Mouse (Mus musculus) urinary bladder, postnatal 4 days (tissue): ENCODE data around the gene Fcho1.

Experiments
- DNase-seq, 2 experiments: peaks; one replicate each; pipeline ENCODE4 v3.0.0; 2021 to 2022; ENCODE audit warnings: low spot score in 2 of 2

The Fcho1 gene

DNA sequence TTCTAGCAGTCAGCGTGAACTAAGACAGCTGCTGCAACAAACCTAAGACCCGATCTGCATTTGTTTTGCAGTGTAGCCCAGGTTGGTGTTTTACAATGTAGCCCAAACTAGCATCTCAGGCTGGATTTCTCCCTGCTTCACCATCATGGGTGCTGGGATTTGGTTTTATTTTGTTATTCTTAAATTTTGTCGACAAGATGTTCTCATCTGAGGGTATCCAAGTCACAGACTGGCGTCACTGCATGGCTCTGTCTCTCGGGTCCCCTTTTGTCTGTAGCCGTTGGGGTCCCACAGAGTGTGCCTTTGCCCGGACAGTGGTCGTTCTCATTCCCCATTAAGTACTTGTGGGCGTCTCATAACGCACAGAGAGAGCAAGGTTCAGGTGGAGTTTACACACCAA, 40.8 kb downstream of the Fcho1 start:
- DNase-seq, result no peak

DNA sequence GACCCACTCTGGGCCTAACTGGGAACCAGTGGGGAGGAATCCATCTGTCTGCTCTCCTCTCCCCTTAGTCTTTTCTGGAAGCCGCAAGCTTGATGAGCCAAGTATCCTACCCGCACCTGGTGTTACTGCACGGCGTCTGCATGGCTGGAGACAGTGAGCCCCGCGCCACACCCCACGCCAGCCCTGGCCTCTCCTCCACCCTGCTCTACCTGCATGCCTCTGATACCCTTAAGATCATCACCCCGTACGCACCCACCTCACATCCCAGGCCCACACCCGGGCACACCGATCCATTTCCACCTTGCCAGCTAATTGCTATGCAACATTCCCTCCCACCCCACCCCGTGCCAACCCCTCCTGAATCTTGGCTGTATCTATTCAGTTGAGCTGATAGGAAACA, 42.7 kb downstream of the Fcho1 start:
- no peak for DNase-seq

- DNase-seq, result no peak
Measured at GRCm38 (mm10) chr8:71681369-71681915, 44.1 kb downstream of the Fcho1 start.

- no peak for DNase-seq
Measured at GRCm38 (mm10) chr8:71680471-71680870, 45.0 kb downstream of the Fcho1 start.

GRCm38 (mm10) chr8:71679550-71680168, 45.9 kb downstream of the Fcho1 start:
- no peak for DNase-seq

GRCm38 (mm10) chr8:71679116-71679515, 46.4 kb downstream of the Fcho1 start:
- DNase-seq, result no peak

GRCm38 (mm10) chr8:71678216-71678615, 47.3 kb downstream of the Fcho1 start:
- DNase-seq, result no peak

DNA sequence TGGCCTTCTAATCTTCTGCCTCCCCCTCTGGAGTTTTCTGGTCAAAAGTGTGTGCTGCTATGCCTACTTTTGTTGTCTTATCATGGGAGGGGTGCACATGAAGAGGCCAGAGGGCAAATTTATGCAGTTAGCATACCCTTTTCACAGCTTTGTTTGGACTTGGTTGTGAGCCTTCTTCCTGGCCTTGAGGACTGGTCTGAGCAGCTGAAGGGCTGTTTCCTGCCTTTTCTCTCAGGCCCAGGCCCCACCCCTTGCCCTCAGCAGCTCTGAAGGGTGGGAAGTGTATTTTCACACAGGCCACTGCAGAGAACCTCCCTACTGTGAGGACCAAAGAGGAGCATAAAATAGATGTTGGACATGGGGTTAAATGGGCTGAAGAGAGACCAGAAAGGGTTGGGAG, 48.0 kb downstream of the Fcho1 start:
- DNase-seq, result no peak

- DNase-seq, result no peak
Measured at GRCm38 (mm10) chr8:71676803-71677202, 48.7 kb downstream of the Fcho1 start.

DNA sequence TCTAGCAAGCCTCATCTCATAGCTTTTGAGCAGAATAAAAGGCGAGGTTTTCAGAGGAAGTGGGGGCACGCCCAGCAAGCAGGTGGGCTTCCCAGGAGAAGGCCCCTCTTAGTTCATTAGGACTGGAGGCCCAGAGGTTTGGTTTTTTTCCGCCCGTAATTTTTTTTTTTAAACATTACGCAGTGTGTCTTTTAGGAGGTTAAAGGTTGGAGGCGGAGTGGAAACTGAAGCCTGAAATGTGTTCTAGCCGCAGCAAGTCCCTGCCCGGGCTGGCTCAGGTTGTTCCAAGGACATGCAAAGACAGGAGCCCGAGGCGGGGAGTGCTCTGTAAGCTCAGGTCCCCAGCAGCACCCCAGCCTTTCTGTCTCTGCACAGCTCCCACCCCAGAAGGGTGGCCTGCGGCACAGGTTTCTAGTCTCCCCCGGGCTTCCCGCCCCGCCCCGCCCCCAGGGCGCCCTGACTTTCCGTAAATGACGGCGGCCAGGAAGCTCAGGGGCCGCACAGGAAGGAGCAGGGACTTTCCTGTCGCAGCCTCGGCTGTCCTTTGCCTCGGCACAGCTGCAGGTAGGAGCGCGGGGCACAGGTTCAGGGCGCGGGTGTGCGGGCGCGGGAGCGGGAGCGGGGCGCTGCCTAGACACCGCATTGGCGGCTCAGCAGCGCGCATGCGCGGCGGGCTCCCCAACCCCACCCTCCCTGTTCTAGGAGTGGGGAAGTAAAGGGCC, 49.3 kb downstream of the Fcho1 start, which contains the start of gene Jak3:
Gene Jak3 (plus strand): TSS at position 277 of the 722 bp plus-strand sequence.
- peak in 1 of 2 experiments; percentile 49 for DNase-seq

- DNase-seq, result no peak
Measured at GRCm38 (mm10) chr8:71675456-71676019, 50.0 kb downstream of the Fcho1 start.

DNA sequence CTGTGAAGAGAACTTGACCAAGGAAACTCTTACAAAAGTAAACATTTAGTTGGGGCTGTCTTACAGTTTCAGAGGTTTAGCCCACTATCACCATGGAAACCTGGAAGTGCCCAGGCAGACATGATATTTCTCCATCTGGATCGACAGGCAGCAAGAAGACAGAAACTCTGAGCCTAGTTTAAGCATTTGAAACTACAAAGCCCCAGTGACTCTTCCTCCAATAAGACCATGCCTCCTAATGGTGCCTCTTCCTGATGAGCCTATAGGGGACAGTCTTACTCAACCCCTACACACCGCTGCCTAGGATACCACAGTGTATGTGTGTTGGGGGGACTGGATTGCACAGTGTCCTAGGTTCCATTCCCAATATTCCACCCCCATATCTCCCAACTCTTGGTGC, 51.4 kb downstream of the Fcho1 start:
- no peak for DNase-seq

GRCm38 (mm10) chr8:71672168-71672735, 53.3 kb downstream of the Fcho1 start:
- DNase-seq, result no peak

DNA sequence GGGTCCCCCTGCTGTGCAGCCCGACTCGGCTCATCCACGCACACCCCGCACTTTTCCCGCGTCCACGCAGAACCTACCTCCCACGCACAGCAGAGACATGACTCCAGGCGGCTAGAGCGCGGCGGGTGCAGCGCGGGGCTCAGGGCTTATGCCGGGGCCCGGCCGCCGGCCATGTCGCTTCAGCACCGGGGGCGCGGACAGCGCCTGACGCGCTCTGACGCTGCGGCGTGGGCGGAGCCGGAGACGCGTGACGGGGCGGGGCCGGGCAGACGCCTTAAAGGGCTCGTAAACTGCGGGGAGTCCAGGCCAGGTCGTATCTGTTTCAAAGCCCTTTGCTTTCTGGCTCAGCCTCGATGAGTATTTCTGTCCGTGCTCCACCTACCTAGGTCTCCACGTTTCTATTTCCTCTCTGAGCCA, 54.0 kb downstream of the Fcho1 start, which contains the start of gene Unc13a:
Gene Unc13a (minus strand): TSS at position 209 of the 417 bp plus-strand sequence.
- peak; percentile 82 to 93 for DNase-seq

- no peak for DNase-seq
Measured at GRCm38 (mm10) chr8:71670621-71671548, 54.6 kb downstream of the Fcho1 start.

GRCm38 (mm10) chr8:71670198-71670597, 55.3 kb downstream of the Fcho1 start:
- DNase-seq, result no peak

- DNase-seq, result no peak
Measured at GRCm38 (mm10) chr8:71668220-71668975, 57.1 kb downstream of the Fcho1 start.

GRCm38 (mm10) chr8:71667256-71667655, 58.3 kb downstream of the Fcho1 start:
- no peak for DNase-seq

DNA sequence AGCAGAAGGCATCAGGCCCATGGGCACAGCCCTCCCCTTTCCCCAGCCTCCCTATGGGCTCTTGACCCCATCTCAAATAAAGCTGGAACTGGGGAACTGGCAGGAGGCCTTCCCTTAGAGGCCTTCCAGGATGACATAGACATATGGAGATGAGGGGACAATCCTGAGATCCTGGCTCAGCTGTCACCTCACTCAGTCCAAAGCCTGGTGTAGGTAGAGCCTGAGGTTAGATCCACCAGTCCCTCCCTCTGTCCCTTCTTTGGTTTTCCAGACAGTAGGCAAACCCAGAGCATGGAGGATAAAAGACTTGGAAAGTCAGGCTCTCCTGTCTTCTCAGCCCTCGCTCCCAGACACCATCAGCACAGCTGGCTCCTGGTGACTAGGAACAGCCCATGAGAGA, 58.7 kb downstream of the Fcho1 start:
- DNase-seq, result no peak

DNA sequence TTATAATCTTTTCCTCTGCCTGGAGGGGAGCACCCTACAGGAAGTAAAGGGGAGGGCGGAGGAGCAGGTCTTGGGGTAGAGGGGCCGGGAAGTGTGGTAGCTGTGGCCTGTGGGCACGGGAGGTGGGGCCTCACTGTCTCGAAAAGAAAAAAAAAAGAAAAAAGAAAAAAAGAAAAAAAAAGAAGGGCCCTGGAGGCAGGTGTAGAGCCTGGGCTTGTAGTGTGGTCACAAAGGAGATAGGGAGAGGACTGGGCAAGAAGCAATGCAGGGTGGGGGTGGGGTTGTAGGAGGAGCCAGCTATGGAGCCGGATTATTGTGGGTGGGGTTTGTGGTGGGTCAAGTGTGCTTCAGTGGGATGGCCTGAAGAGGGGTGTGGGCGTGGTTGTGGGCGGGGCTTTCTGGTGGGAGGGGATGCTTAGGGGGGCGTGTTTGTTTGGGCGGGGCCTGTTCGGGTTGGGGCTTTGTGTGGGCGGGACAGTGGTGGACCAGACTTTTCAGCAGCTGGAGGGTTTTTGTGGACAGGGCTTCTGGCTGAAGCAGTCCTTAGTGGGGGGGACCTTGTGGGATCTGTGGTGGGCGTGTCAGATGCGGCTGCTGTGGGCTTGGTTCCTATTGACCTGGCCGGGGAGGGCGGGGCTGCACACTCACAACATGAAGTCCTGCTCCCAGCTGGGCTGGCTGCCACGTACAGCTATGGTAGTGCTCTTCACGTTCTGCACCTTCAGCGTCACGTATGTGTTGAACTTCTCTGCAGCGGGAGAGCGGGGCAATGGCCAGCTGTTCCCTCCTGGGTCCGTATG, 60.0 kb downstream of the Fcho1 start:
- peak; percentile 72 to 91 for DNase-seq
